Mouse (Mus musculus) cerebellum, adult 2 months (tissue): ENCODE measurements around the gene Cers6. TPM values are rescaled to one million over a fixed set of nuclear protein-coding genes. Genes with fewer than 3 reads are reported as not detected.

Experiments used
- DNase-seq, 2 experiments: peaks; one replicate each; pipeline ENCODE4 v3.0.0; 2021
- H3K27ac ChIP-seq: fragments of 200-500 bp; 2 replicates; pipeline ENCODE4 v1.5.1; 2012; ENCODE audit warnings: low read length, control low read depth, inconsistent platforms; ENCODE audit not compliant: insufficient read depth
- H3K27me3 ChIP-seq: fragments of 200-500 bp; 2 replicates; pipeline ENCODE4 v1.6.1; 2012; ENCODE audit warnings: inconsistent platforms, mild to moderate bottlenecking, low read length, moderate library complexity; ENCODE audit not compliant: control insufficient read depth, insufficient read depth
- H3K4me1 ChIP-seq: fragments of 200-500 bp; 2 replicates; pipeline ENCODE4 v1.6.1; 2011; ENCODE audit warnings: low read length; ENCODE audit not compliant: control insufficient read depth, insufficient read depth
- H3K4me3 ChIP-seq: fragments of 200-500 bp; replicated peaks from 2 replicates; pipeline ENCODE3; 2011; ENCODE audit warnings: mild to moderate bottlenecking, low read depth, low read length, control low read depth; ENCODE audit not compliant: insufficient read depth
- CTCF ChIP-seq: fragments of 200-500 bp; IDR thresholded peaks from 2 replicates; pipeline ENCODE4 v1.5.1; 2011; ENCODE audit warnings: low read depth, mild to moderate bottlenecking, control low read depth, low read length, moderate library complexity, borderline replicate concordance; ENCODE audit not compliant: insufficient read depth
- POLR2A ChIP-seq: fragments of 200-500 bp; IDR thresholded peaks from 2 replicates; pipeline ENCODE4 v1.6.1; 2011; ENCODE audit warnings: low read length, control low read depth, borderline replicate concordance; ENCODE audit not compliant: insufficient read depth
- WGBS: fragments of 180-500 bp; shearing (Covaris S2); methylation state at CpG from one replicate; pipeline ENCODE4 v1.1.7; 2018; 5-methylcytosine and 5-hydroxymethylcytosine counted together
- polyA plus RNA-seq: library from polyadenylated mRNA; depleted of rRNA; stranded (reverse); fragments of >200 nt; gene quantifications from 2 replicates; pipeline ENCODE4 v1.2.3, GENCODE M21; 2012

Cers6 gene
- polyA plus RNA-seq, 1 experiment = 29.8 TPM

DNA sequence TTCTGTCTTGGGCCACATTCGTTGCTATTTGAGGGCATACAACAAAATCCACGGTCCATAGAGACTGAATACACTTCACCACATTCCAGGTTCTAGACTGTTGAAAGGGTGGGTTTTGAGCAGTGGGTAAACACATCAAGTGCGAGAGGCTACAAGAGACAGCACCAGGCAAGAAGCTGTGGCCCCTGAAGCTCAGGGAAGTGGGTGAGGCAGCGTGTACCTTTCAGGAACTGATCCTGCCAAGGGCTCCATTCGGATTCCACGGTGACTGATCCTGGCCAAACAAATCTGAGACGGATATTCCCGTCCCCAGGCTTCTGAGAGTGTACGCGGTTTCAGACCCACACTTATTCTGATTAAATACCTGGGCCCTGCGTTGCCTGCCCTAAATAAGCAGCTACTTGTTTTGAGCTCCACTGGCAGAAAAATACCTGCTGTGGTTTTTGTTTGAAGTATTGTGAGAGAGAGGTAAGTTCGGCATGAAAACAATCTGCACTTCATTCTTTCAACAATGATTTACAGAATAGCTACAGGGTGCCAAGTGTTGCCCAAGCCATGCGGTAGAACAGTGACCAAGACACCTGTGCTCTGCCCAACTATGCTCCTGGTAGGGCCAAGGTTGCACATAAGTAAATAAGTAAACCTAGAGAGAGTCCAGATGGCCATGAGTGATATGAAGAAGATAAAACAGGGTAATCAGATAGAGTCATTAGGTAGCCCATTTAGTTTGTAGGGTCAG, 16.1 kb upstream of the Cers6 start:
- Histone ChIP-seq H3K27ac (no peak overlapping the region), H3K4me3 (no peak overlapping the region), H3K27me3 (no peaks in the 10 kb centered on the region), H3K4me1 (no peaks in the 10 kb centered on the region)
- TF ChIP-seq POLR2A = no peak
- TF ChIP-seq CTCF = no peak
- WGBS = 82% methylated on average over 13 of the region's 13 CpGs
- no peak for DNase-seq

DNA sequence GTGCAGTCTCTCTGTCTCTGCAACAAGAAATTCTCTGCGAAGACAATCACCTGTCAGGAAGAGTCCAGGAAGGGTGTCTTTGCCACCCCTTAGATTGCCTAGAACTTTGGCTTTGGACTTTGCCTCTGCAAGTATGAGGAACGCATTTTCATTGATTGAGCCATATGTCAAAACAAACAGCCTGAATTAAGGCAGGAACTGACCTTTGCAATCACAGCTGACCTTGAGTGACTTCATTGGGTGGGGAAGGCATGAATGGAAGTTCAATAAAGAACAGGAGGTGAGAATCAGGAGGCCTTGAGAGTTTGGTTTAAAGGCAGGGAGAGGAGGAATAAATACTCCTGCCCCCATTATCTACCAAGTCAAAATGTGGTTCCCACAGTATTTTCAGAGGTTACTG, 850 bp upstream of the Cers6 start:
- no peak for DNase-seq
- no peak overlapping the region for H3K27ac ChIP-seq
- TF ChIP-seq CTCF (no peak), POLR2A (no peak)
- WGBS = 64% methylated on average over 2 of the region's 2 CpGs
- H3K27me3 ChIP-seq = no peaks in the 10 kb centered on the region
- H3K4me1 ChIP-seq = no peaks in the 10 kb centered on the region; the same call in 1 of the 2 replicates
- H3K4me3 ChIP-seq = no peak overlapping the region

DNA sequence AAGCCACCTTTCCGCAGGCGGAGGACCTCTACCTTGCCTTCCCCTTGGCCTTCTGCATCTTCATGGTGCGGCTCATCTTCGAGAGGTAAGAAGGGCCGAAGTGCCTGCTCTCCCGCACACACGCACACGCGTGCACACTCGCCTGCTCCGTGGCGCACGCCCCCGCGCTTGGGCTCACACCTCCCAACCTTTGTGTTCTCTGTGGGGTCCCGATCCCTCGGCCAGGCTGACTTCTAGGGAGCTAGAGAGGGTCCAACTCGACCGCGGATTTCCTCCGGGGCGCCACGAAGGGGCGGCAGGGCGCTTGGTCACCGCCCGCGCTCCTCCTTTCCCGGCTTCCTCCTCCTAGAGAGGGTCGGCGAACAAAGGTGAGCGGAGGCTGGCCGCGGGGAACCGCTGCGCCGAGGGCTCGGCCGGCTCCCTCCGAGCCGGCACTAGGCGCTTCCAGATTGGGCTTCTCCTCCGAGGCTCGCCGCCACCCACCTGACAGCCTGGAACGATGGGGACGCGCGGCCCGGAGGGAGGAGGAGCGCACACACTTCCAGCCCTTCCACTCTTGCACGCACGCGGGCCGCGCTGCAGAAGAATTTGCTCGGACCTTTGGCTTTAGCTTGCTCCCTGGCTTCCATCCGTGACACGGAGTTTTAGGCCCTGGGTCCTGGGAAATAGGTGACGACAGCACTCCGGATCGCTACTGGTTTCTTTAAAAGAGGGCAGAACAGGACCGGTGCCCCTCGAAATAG, 651 bp downstream of the Cers6 start:
- Histone ChIP-seq H3K4me1 (peaks cover 8% of the 10 kb centered on the region; the same call in 1 of the 2 replicates), H3K27ac (peak overlapping the region; percentile 39), H3K4me3 (peak overlapping the region; percentile 81), H3K27me3 (no peaks in the 10 kb centered on the region)
- DNase-seq = peak; percentile 74 to 81
- no peak for TF ChIP-seq POLR2A
- 1% methylated on average over 64 of the region's 64 CpGs for WGBS

DNA sequence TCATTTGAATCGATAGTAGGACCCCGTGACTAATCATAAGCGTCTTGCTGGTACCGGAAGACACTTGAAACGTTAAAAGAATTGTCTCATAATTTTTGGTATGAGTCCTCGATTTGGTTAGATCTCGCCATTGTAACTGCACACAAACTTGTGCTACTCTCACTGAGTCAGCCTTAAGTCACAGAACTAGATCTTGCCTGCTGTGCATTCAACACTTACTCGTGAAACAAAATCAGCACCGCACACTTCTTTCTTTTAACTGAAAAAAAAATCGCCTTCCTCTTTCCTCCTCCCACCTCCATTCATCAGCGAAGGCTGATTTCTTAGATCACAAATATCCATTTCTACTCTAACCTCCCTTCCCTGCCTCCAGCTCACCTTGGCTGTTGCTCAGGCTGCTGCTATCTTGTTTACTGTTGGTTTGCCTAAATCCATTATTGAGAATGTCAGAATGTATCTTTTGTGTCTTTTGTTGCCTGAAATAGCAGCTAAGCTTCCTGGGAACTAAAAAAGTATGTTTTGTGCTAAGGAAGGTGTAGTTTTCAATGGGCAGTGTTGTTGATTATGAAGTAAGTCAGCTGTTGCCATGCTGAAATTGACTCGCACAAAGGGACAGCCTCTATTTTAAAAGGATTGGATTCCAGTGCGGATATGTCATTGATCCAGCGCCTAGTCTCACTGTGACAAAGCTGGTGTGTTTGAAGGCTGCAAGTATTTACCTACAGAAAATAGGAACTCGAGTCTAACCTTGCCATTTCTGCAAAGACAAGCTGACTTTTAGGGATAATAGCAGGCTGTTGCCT, 1.4 kb downstream of the Cers6 start:
- Histone ChIP-seq H3K27me3 (no peaks in the 10 kb centered on the region), H3K4me3 (peak overlapping the region; percentile 81), H3K27ac (peak overlapping the region; percentile 44; the same call in 1 of the 2 replicates), H3K4me1 (peaks cover 11% of the 10 kb centered on the region; the same call in 1 of the 2 replicates)
- TF ChIP-seq POLR2A (no peak), CTCF (no peak)
- DNase-seq = no peak
- under 1% methylated on average over 15 of the region's 15 CpGs for WGBS

DNA sequence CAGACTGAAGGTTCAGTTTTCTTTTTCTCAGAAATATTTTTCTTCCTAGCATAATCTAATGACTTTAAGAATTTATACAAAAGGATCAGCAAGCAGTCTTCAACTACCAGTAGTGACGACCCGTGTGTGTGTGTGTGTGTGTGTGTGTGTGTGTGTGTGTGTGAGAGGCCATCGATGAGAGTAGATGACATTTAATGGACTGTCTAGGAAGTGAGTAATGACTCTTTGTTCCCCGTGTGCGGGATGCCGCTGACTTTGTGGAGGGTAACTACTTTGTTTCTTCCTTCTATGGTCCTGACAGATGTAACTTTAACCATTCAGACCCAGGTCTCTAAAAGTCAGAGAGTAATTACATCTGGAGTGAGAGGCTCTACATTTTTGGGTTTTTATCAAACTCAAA, 2.3 kb downstream of the Cers6 start:
- H3K4me3 ChIP-seq = peak overlapping the region; percentile 81
- peak overlapping the region; percentile 48; the same call in 1 of the 2 replicates for H3K27ac ChIP-seq
- H3K4me1 ChIP-seq = peaks cover 18% of the 10 kb centered on the region; the same call in 1 of the 2 replicates
- 22% methylated on average over 6 of the region's 6 CpGs for WGBS
- H3K27me3 ChIP-seq = no peaks in the 10 kb centered on the region
- DNase-seq = no peak
- TF ChIP-seq CTCF = no peak
- no peak for TF ChIP-seq POLR2A

DNA sequence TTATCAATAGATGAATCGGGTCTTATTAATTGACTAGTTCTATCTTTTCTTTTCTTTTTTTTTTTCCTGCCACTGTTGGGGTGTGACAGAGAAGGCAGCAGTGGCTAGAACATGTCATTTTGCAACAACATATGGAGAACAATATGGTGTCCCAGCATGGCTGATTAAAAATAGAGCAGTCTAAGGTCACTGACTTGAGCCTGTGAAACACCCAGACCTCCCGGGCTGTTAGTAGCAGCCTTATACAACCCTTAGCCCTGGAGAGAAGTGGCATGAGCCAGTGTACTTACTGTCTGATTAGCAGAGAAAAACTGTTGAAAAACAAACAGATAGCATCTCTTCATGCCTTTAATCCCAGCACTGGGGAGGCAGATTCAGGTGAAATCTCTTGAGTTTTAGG, 3.1 kb downstream of the Cers6 start:
- 11% methylated on average over 2 of the region's 2 CpGs for WGBS
- H3K27me3 ChIP-seq = no peaks in the 10 kb centered on the region
- H3K27ac ChIP-seq = no peak overlapping the region
- no peak for TF ChIP-seq CTCF
- no peak for TF ChIP-seq POLR2A
- H3K4me3 ChIP-seq = no peak overlapping the region
- DNase-seq = peak; percentile 68 to 94
- H3K4me1 ChIP-seq = peaks cover 18% of the 10 kb centered on the region; the same call in 1 of the 2 replicates

DNA sequence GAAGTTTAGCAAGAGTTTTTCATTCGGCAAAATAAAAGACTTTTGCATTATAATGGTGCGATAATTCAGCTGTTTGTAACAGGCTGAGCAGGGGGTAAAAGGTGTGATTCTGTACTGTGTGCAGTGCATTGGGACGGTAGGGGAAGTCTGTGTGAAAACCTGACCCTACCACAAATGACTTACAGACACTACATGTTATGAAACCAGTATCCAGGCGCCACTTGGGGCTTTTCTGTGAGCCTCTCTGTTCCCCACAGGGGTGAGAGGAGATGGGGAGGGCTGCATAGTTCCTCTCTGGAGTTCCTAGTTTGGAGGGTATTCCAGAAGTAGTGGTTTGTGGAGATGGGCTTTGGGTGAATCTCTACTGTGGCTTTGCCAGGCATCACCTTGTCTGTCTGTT, 5.9 kb downstream of the Cers6 start:
- 54% methylated on average over 4 of the region's 4 CpGs for WGBS
- no peaks in the 10 kb centered on the region for H3K27me3 ChIP-seq
- no peak overlapping the region for H3K4me3 ChIP-seq
- peaks cover 26% of the 10 kb centered on the region for H3K4me1 ChIP-seq
- DNase-seq = no peak
- no peak overlapping the region for H3K27ac ChIP-seq
- TF ChIP-seq POLR2A (no peak), CTCF (no peak)
